Mouse (Mus musculus): ENCODE measurements around the gene Fanca.
"Not testable (repeated sequence)": the region's sequence is repeated elsewhere in the genome, so short reads cannot be mapped to it uniquely, and the experiment has no call there.

Gene Fanca

DNA sequence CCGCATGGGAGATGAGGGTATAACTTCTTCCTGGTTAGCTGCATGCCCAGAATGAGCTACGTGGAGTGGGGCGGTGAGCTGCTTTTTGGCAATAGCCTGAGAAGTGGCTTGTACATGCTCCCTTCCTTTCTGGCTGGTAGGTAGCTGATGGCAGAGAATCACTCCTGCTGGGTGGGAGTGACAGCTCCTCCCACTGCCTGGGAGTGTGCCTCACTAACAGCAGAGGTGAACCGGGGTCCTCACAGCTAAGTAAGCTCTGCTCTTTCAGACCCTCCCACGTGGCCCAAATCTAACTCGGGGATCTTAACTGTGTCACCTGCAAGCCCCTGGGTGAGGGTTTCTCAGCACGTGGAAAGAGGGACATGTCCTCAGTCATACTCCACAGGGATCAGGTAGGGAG is 85.8 kb downstream of the Fanca start:
- DNase-seq (ENCODE audit: low read depth) = no peak

DNA sequence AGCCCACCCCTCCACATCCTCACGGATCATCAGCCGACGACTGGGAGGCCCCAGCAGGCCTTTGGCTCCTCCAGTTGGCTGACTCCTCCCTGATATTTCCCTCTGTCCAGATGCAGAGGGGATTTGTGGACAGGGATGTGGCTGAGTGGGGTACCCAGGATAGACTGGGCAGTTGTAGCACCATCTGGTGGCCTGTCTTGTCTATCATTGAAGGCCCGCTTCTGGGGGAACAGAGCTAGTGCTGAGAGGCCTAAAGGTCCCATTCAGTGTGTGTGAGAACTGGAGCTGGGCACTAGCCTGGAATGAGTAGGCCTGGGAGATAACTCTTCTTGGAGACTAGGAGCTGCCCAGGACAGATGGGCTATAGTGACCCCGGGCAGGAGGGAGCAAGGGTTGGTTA is 86.6 kb downstream of the Fanca start:
- DNase-seq (ENCODE audit: low read depth) = no peak

DNA sequence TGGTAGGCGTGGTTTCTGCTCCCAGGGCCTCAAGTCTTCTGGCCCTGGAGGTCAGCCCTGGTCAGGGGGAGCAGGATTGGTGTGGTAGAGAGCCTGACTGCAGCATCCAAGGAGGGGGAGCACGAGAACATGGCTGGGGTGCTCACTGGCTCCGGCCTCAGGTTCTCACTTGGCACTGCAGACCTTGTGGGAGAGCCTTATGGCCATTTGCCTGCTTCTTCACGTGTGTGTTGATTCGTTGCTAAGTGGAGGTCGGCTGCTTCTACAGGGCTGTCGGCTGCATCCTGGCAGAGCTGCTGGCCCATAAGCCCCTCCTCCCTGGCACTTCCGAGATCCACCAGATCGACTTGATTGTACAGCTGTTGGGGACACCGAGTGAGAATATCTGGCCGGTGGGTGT is 88.0 kb downstream of the Fanca start:
- not testable (repeated sequence) for DNase-seq (ENCODE audit: low read depth)

DNA sequence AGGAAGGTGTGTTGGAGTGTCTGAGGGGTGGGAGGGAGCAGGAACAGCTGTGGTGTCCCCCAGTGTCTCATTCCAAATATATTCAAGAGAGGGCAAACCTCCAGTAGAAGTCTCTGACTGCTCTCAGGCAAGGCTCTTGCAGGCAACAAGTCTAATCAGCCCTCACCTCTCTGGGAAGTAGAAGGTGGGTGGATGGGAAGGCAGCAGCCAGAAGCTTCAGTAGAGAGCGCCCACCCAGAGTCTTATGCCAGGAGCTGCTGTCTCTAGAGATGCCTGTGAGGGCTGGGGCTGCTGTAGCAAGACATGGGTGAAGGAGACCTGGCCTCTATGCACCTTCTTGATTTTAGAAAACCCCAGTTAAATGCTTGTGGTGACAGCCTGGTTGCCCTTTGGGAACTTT is 90.0 kb downstream of the Fanca start:
- no peak for DNase-seq (ENCODE audit: low read depth)

DNA sequence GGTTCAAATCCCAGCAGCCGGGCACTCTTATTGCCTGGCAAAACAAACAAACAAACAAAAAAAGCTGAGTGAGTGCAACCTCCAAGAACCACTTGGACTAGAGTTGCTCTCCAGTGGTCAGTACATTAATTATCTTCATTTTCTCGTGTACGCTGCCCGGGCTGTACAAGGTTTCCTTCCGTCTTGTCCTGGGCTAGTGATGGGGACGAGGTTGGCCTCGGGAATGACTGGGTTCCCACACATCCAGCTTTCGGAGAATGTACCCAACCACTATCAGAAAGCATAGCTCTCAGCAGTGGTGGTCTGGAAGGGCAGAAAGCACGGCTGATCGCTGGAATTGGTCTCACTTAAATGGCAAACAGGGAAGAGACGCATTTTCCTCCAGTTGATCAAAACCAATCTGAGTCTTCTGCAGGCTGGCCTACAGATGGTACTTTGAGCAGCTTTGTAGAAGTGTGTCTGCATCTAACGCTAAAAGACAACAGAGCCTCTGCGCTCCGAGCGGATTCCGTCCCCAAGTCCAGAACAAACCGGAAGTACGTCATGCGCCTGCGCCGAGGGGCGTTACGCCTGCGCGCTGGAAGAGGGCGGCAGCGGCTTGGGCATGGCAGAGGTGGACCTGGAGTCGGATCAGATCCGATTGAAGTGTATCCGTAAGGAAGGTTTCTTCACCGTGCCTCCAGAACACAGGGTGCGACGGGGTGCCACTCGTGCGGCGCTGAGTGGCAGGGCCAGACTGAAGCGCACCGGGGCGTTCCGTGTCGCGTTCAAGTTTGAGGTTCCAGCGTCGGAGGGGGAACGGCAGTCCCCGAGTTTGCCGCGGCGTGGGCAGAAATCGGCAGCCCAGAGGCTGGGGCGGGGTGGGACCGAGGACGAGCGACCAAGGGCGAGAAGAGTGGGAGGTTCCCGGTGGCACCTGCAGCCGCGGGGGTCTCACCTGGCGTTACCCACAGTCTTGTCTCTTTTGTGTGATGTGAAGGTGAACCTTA is 93.8 kb downstream of the Fanca start, which contains the start of gene Cdk10:
Gene Cdk10, plus strand, starts transcription at position 565 of the 989 bp plus-strand sequence.
- DNase-seq (ENCODE audit: low read depth) = peak; percentile 72

DNA sequence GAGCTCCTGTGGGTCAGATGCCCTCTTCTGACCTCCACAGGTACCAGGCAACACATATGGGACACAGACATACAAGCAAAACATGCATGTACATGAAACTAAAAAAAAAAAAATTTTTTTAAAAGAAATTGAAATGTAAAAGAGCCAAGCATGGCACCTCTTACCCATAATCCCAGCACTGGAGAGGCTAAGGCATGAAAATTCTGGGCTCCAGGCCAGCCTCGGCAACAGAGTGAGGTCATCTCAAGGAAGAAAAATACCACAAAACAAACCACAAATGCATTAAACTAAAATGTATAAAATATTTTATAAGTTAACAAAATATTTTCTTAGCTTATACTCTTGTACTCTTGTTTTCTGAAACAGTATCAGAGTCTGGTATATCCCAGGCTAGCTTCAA is 97.5 kb downstream of the Fanca start:
- no peak for DNase-seq (ENCODE audit: low read depth)

All from fibroblast of lung, adult 2 months (primary cell).